ENCODE assay signal across 10 mouse cellular contexts in the genomic region with DNA sequence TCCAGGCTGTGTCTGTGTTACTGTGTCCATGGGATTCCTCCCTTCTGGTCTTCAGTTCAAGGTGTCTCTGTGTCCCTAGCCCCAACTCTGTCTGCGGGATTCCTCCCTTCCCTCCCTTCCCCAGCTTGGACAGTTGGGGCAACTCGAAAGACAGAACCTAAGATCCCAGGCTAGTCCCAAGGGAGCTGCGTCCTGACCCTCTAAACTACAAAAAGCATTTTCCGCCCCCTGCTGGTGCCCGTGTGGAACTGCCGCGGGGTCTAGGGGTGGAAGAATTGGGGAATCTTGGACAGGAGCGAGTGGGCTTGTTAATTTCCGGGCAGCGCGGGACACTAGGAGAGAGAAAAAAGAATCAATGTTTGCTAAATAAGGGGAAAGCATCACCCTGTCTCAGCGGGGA. TPM values are rescaled to one million over a fixed set of nuclear protein-coding genes. Genes with fewer than 3 reads are reported as not detected.
DNase-seq lines count a peak whose midpoint lies in the region; ATAC-seq and TF ChIP-seq lines count a peak whose summit lies in the region.
"Had no signal": no experiment of that assay in that cellular context is flagged by ENCODE, and none has a peak within 500 bp of the region (broad histone marks: within the 10 kb centered on the region; RNA-seq: fewer than 3 reads in every experiment).

No protein-coding gene starts in this region.

- H3K27me3 ChIP-seq in hindbrain, embryonic 10.5 days (ENCODE audit: insufficient read depth, poor library complexity, severe bottlenecking): peaks cover 64% of the 10 kb centered on the region
- H3K27me3 ChIP-seq in midbrain, embryonic 12.5 days: peaks cover 66% of the 10 kb centered on the region
- H3K27me3 ChIP-seq in stomach, embryonic 16.5 days (ENCODE audit: control insufficient read depth, insufficient read depth, low read length): peaks cover 5% of the 10 kb centered on the region; the same call in 1 of the 2 replicates

- WGBS in hindbrain, embryonic 10.5 days: 3% methylated on average over 12 of the region's 12 CpGs
- 2% methylated on average over 12 of the region's 12 CpGs for WGBS in midbrain, embryonic 12.5 days
- 1% methylated on average over 12 of the region's 12 CpGs for WGBS in stomach, embryonic 16.5 days

- no peaks in the 10 kb centered on the region for H3K4me1 ChIP-seq in embryonic fibroblast, embryonic 13.5 days (ENCODE audit: control insufficient read depth, insufficient read depth, low read length)
- peaks cover 10% of the 10 kb centered on the region for H3K4me1 ChIP-seq in hindbrain, embryonic 10.5 days (replicated peaks)
- peaks cover 11% of the 10 kb centered on the region for H3K4me1 ChIP-seq in midbrain, embryonic 12.5 days
- no peaks in the 10 kb centered on the region for H3K4me1 ChIP-seq in stomach, embryonic 16.5 days (ENCODE audit: control insufficient read depth, insufficient read depth, low read length)

- H3K4me3 ChIP-seq in embryonic fibroblast, embryonic 13.5 days (ENCODE audit: insufficient read depth, low read length): no peak overlapping the region
- no peak overlapping the region for H3K4me3 ChIP-seq in hindbrain, embryonic 10.5 days
- H3K4me3 ChIP-seq in midbrain, embryonic 12.5 days: no peak overlapping the region
- H3K4me3 ChIP-seq in stomach, embryonic 16.5 days (replicated peaks; ENCODE audit: low read length): no peak overlapping the region

- peak; percentile 18; the same call in 1 of the 2 replicates for TF ChIP-seq CTCF in embryonic fibroblast, embryonic 13.5 days (IDR thresholded peaks at IDR 0.05; ENCODE audit: borderline replicate concordance, insufficient read depth, low read length)

- H3K4me2 ChIP-seq in midbrain, embryonic 12.5 days (replicated peaks): peak overlapping the region; percentile 21
- 0 out of 2 replicates have a peak overlapping the region, but pooled peaks have one; percentile 6 for H3K4me2 ChIP-seq in stomach, embryonic 16.5 days (ENCODE audit: low read depth, low read length)

- peak; percentile 50 to 69 for DNase-seq in adrenal gland, adult 18-20 months (ENCODE audit: low spot score in 2 of 2)
- DNase-seq in adrenal gland, adult 8-10 months: no peak
- DNase-seq in adrenal gland, adult 2 months: peak; percentile 43
- DNase-seq in hindbrain, embryonic 10.5 days (ENCODE audit: low spot score): peak; percentile 77
- DNase-seq in left cerebral cortex, adult 18-20 months (ENCODE audit: low spot score in 2 of 2): peak; percentile 47 to 68

- ATAC-seq in midbrain, embryonic 12.5 days (ENCODE audit: low FRiP score, low read depth): no peak
- ATAC-seq in stomach, embryonic 16.5 days (ENCODE audit: insufficient read depth, low FRiP score): no peak

- no peak overlapping the region for H3K27ac ChIP-seq in embryonic fibroblast, embryonic 13.5 days (ENCODE audit: insufficient read depth, low read length)
- no peak overlapping the region for H3K27ac ChIP-seq in hindbrain, embryonic 10.5 days
- no peak overlapping the region for H3K27ac ChIP-seq in midbrain, embryonic 12.5 days (replicated peaks)
- H3K27ac ChIP-seq in stomach, embryonic 16.5 days (ENCODE audit: low read length): no peak overlapping the region

- H3K36me3 ChIP-seq in hindbrain, embryonic 10.5 days: no peaks in the 10 kb centered on the region
- no peaks in the 10 kb centered on the region for H3K36me3 ChIP-seq in midbrain, embryonic 12.5 days
- H3K36me3 ChIP-seq in stomach, embryonic 16.5 days (ENCODE audit: control insufficient read depth, insufficient read depth, low read length): no peaks in the 10 kb centered on the region

- H3K9ac ChIP-seq in midbrain, embryonic 12.5 days (replicated peaks): no peak overlapping the region
- no peak overlapping the region for H3K9ac ChIP-seq in stomach, embryonic 16.5 days (ENCODE audit: low read length)

- TF ChIP-seq POLR2A in embryonic fibroblast, embryonic 13.5 days (IDR thresholded peaks at IDR 0.05; ENCODE audit: low read depth, low read length): no peak

- H3K9me3 ChIP-seq in hindbrain, embryonic 10.5 days: no peaks in the 10 kb centered on the region
- no peaks in the 10 kb centered on the region for H3K9me3 ChIP-seq in midbrain, embryonic 12.5 days
- no peaks in the 10 kb centered on the region for H3K9me3 ChIP-seq in stomach, embryonic 16.5 days (replicated peaks; ENCODE audit: control insufficient read depth, low read length)

RNA-seq across cellular contexts. Expression of a gene that starts 6.9 kb away (rescaled TPM):
- total RNA-seq in adrenal gland, adult 18-20 months (2021): not detected
- not detected for total RNA-seq in adrenal gland, adult 8-10 months (2022)
- total RNA-seq in adrenal gland, adult 2 months (2021): not detected
- not detected in 2 replicates for polyA plus RNA-seq in adrenal gland, adult 2 months (2012; rRNA removed)
- polyA plus RNA-seq in embryonic fibroblast, embryonic 13.5 days (2011; ENCODE audit: insufficient read length, low read depth, missing spikeins): not detected in 2 replicates
- polyA plus RNA-seq in hindbrain, embryonic 10.5 days (2016; fragmentation: Nextera tagmentation; extraction: Ambion mirVana): not detected in 2 replicates
- total RNA-seq in left cerebral cortex, adult 18-20 months (2021): not detected
- polyA plus RNA-seq in midbrain, embryonic 12.5 days (2016; fragmentation: Nextera tagmentation; extraction: Ambion mirVana): not detected in 2 replicates
- polyA plus RNA-seq in stomach, embryonic 16.5 days (2015; fragmentation: Nextera tagmentation; extraction: Ambion mirVana): not detected in 2 replicates
- total RNA-seq: left cerebral cortex, adult 8-10 months had no signal
- polyA plus RNA-seq: C2C12 had no signal

RNA-seq across cellular contexts. Expression of a gene that starts 37.9 kb away (rescaled TPM):
- total RNA-seq in adrenal gland, adult 18-20 months (2021): 1 to 10 TPM; 4.3 to 7.6 TPM
- 1 to 10 TPM; 2.9 to 5.5 (median 3.8) TPM for total RNA-seq in adrenal gland, adult 8-10 months (2022)
- total RNA-seq in adrenal gland, adult 2 months (2021): 10 to 100 TPM in 1 of 2 experiments, 1 to 10 TPM in 1; 5.4 to 10.6 TPM
- polyA plus RNA-seq in adrenal gland, adult 2 months (2012; rRNA removed): 5.6 and 7.2 TPM in 2 replicates
- 3.1 and 3.8 TPM in 2 replicates for polyA plus RNA-seq in embryonic fibroblast, embryonic 13.5 days (2011; ENCODE audit: insufficient read length, low read depth, missing spikeins)
- polyA plus RNA-seq in hindbrain, embryonic 10.5 days (2016; fragmentation: Nextera tagmentation; extraction: Ambion mirVana): 15.3 and 23.5 TPM in 2 replicates
- total RNA-seq in left cerebral cortex, adult 18-20 months (2021): 1 to 10 TPM; 8.3 to 8.8 TPM
- 14.5 and 16.2 TPM in 2 replicates for polyA plus RNA-seq in midbrain, embryonic 12.5 days (2016; fragmentation: Nextera tagmentation; extraction: Ambion mirVana)
- polyA plus RNA-seq in stomach, embryonic 16.5 days (2015; fragmentation: Nextera tagmentation; extraction: Ambion mirVana): 23.2 and 23.5 TPM in 2 replicates
- polyA plus RNA-seq: C2C12 had no signal
